ENCODE assay signal across 31 mouse cellular contexts in genomic region chr4:133412096-133412495, GRCm38 (mm10). TPM values are rescaled to one million over a fixed set of nuclear protein-coding genes. Genes with fewer than 3 reads are reported as not detected.
DNase-seq lines count a peak whose midpoint lies in the region; ATAC-seq and TF ChIP-seq lines count a peak whose summit lies in the region.
"Had no signal": no experiment of that assay in that cellular context is flagged by ENCODE, and none has a peak within 500 bp of the region (broad histone marks: within the 10 kb centered on the region; RNA-seq: fewer than 3 reads in every experiment).

No protein-coding gene starts in this region.

- H3K36me3 ChIP-seq in liver, embryonic 13.5 days = peaks cover 42% of the 10 kb centered on the region
- H3K36me3 ChIP-seq in liver, embryonic 11.5 days (ENCODE audit: control insufficient read depth, insufficient read depth, low read length) = no peaks in the 10 kb centered on the region; the same call in 1 of the 2 replicates
- H3K36me3 ChIP-seq in MEL (ENCODE audit: control insufficient read depth in 1 of 2, insufficient read depth in 2 of 2, low read length in 2 of 2) = peaks cover 0 to 20% of the 10 kb centered on the region in 2 experiments; a peak in 3 of 4 replicates
- no peaks in the 10 kb centered on the region; the same call in 1 of the 2 replicates for H3K36me3 ChIP-seq in splenic B cell, adult 2 months (ENCODE audit: control insufficient read depth, insufficient read depth, low read length, poor library complexity, severe bottlenecking)
- H3K36me3 ChIP-seq: midbrain, embryonic 15.5 days had no signal

- H3K27ac ChIP-seq in liver, embryonic 13.5 days = peak overlapping the region; percentile 81
- no peak overlapping the region for H3K27ac ChIP-seq in liver, embryonic 11.5 days (ENCODE audit: low read depth, low read length)
- peak overlapping the region; percentile 95 for H3K27ac ChIP-seq in MEL (ENCODE audit: control insufficient read depth, low read depth, low read length)
- H3K27ac ChIP-seq: embryonic facial prominence, embryonic 12.5 days; hindbrain, embryonic 13.5 days; kidney, postnatal 0 days; midbrain, embryonic 10.5 days; midbrain, embryonic 15.5 days; neural tube, embryonic 15.5 days had no signal

- no peak for TF ChIP-seq POLR2A in MEL (IDR thresholded peaks at IDR 0.05; ENCODE audit: control insufficient read depth in 1 of 2, insufficient read depth in 1 of 2, low read depth in 1 of 2, low read length in 2 of 2, poor library complexity in 1 of 2)

- H3K4me3 ChIP-seq in liver, embryonic 13.5 days (replicated peaks) = no peak overlapping the region
- no peak overlapping the region for H3K4me3 ChIP-seq in liver, embryonic 11.5 days (ENCODE audit: low read depth, low read length)
- no peak overlapping the region for H3K4me3 ChIP-seq in MEL (ENCODE audit: control insufficient read depth in 1 of 2, insufficient read depth in 1 of 2, low read depth in 2 of 2, low read length in 2 of 2)
- H3K4me3 ChIP-seq: embryonic facial prominence, embryonic 12.5 days; hindbrain, embryonic 13.5 days; midbrain, embryonic 10.5 days; midbrain, embryonic 15.5 days; neural tube, embryonic 15.5 days had no signal

- peaks cover 74% of the 10 kb centered on the region for H3K4me1 ChIP-seq in liver, embryonic 13.5 days (replicated peaks)
- peaks cover 39% of the 10 kb centered on the region for H3K4me1 ChIP-seq in liver, embryonic 11.5 days (replicated peaks; ENCODE audit: control insufficient read depth, insufficient read depth, low read length)
- peaks cover 6 to 28% of the 10 kb centered on the region in 2 experiments for H3K4me1 ChIP-seq in MEL (ENCODE audit: control insufficient read depth in 1 of 2, insufficient read depth in 2 of 2, low read length in 2 of 2)

- no peak overlapping the region for H3K4me2 ChIP-seq in liver, embryonic 13.5 days
- no peak overlapping the region for H3K4me2 ChIP-seq in liver, embryonic 11.5 days
- H3K4me2 ChIP-seq: embryonic facial prominence, embryonic 12.5 days; heart, embryonic 11.5 days; hindbrain, embryonic 13.5 days; midbrain, embryonic 15.5 days; neural tube, embryonic 15.5 days had no signal

- no peak for TF ChIP-seq CTCF in MEL (IDR thresholded peaks at IDR 0.05 in 2 of 3, conservative IDR thresholded peaks at IDR 0.05 in 1 of 3; ENCODE audit: control insufficient read depth in 1 of 3, insufficient read depth in 1 of 3, low read depth in 2 of 3, low read length in 3 of 3, poor library complexity in 1 of 3, severe bottlenecking in 1 of 3)

- DNase-seq in liver, embryonic 13.5 days = no peak
- no peak for DNase-seq in liver, embryonic 11.5 days (ENCODE audit: low spot score)
- peak; percentile 50 to 65 for DNase-seq in B cell, adult 2 months
- no peak for DNase-seq in MEL (ENCODE audit: low read depth, low spot score)
- DNase-seq in splenic B cell, adult 2 months (ENCODE audit: low read depth, low spot score) = peak; percentile 61
- no peak for DNase-seq in layer of hippocampus, postnatal 36 days
- no peak for DNase-seq in right cerebral cortex, postnatal 4 days
- DNase-seq: adrenal gland, postnatal 36 days; cerebellum, adult 8-10 months; cerebellum, postnatal 36 days; gastrocnemius, postnatal 25 days; heart, adult 18-20 months; heart, postnatal 4 days; kidney, adult 8-10 months; kidney, postnatal 4 days; liver; lung, adult 18-20 months; lung, postnatal 4 days; right cerebral cortex, postnatal 25 days; spleen, adult 18-20 months; thymus, postnatal 25 days had no signal

- no peak overlapping the region for H3K9ac ChIP-seq in liver, embryonic 13.5 days
- no peak overlapping the region for H3K9ac ChIP-seq in liver, embryonic 11.5 days (ENCODE audit: low read depth, low read length)
- peak overlapping the region; percentile 56 for H3K9ac ChIP-seq in MEL (ENCODE audit: control insufficient read depth, low read depth, low read length, poor library complexity, severe bottlenecking)
- H3K9ac ChIP-seq: embryonic facial prominence, embryonic 12.5 days; hindbrain, embryonic 13.5 days; midbrain, embryonic 15.5 days; neural tube, embryonic 15.5 days had no signal

- H3K9me3 ChIP-seq in liver, embryonic 13.5 days (replicated peaks) = no peaks in the 10 kb centered on the region
- no peaks in the 10 kb centered on the region for H3K9me3 ChIP-seq in liver, embryonic 11.5 days (ENCODE audit: control insufficient read depth, low read length)
- H3K9me3 ChIP-seq in MEL (replicated peaks; ENCODE audit: insufficient read depth, low read length) = no peaks in the 10 kb centered on the region
- H3K9me3 ChIP-seq: embryonic facial prominence, embryonic 12.5 days; hindbrain, embryonic 13.5 days; midbrain, embryonic 10.5 days; midbrain, embryonic 15.5 days; neural tube, embryonic 15.5 days had no signal

- no peak for TF ChIP-seq RAD21 in MEL (IDR thresholded peaks at IDR 0.05; ENCODE audit: low read depth, low read length)

- H3K79me2 ChIP-seq in MEL (ENCODE audit: control insufficient read depth, insufficient read depth, low read length, poor library complexity) = no peaks in the 10 kb centered on the region

- no peaks in the 10 kb centered on the region for H3K27me3 ChIP-seq in liver, embryonic 13.5 days
- no peaks in the 10 kb centered on the region for H3K27me3 ChIP-seq in liver, embryonic 11.5 days (replicated peaks; ENCODE audit: control insufficient read depth, insufficient read depth, low read length)
- no peaks in the 10 kb centered on the region for H3K27me3 ChIP-seq in MEL (ENCODE audit: control insufficient read depth in 1 of 2, insufficient read depth in 2 of 2, low read length in 2 of 2)
- H3K27me3 ChIP-seq in splenic B cell, adult 2 months (ENCODE audit: control insufficient read depth, insufficient read depth, low read length, poor library complexity, severe bottlenecking) = no peaks in the 10 kb centered on the region
- H3K27me3 ChIP-seq: embryonic facial prominence, embryonic 12.5 days; hindbrain, embryonic 13.5 days; midbrain, embryonic 15.5 days; neural tube, embryonic 15.5 days had no signal

- no peak for TF ChIP-seq EP300 in MEL (IDR thresholded peaks at IDR 0.05; ENCODE audit: low read depth in 1 of 2, low read length in 2 of 2)

- 82% methylated on average over 14 of the region's 14 CpGs for WGBS in liver, embryonic 13.5 days (ENCODE audit: insufficient replicate concordance)
- 84% methylated on average over 14 of the region's 14 CpGs for WGBS in liver, embryonic 11.5 days

- ATAC-seq in liver, embryonic 13.5 days (ENCODE audit: low read depth) = no peak
- ATAC-seq in liver, embryonic 11.5 days (replicated peaks; ENCODE audit: low FRiP score) = no peak
- ATAC-seq: forebrain, embryonic 14.5 days; intestine, embryonic 16.5 days; lung, postnatal 0 days; midbrain, embryonic 15.5 days had no signal

TF ChIP-seq in MEL, 35 proteins besides CTCF, POLR2A, EP300 and RAD21:
- TF ChIP-seq ZKSCAN1 (IDR thresholded peaks at IDR 0.05; ENCODE audit: low read depth, low read length) (no peak), TAL1 (IDR thresholded peaks at IDR 0.05; ENCODE audit: low read length) (no peak), USF2 (IDR thresholded peaks at IDR 0.05; ENCODE audit: borderline replicate concordance in 1 of 2, insufficient read depth in 1 of 2, low read depth in 1 of 2, low read length in 2 of 2) (no peak), KAT2A (conservative IDR thresholded peaks at IDR 0.05; ENCODE audit: low read depth, low read length) (no peak), MXI1 (IDR thresholded peaks at IDR 0.05; ENCODE audit: low read depth, low read length) (no peak), NELFE (IDR thresholded peaks at IDR 0.05; ENCODE audit: low read depth, low read length) (no peak), ZC3H11A (IDR thresholded peaks at IDR 0.05; ENCODE audit: low read depth, low read length) (no peak), SIN3A (IDR thresholded peaks at IDR 0.05; ENCODE audit: low read length) (no peak), ZMIZ1 (IDR thresholded peaks at IDR 0.05; ENCODE audit: low read depth, low read length) (no peak), MEF2A (IDR thresholded peaks at IDR 0.05; ENCODE audit: extremely low read depth, insufficient replicate concordance, low read depth, low read length, poor library complexity, severe bottlenecking) (no peak), UBTF (IDR thresholded peaks at IDR 0.05; ENCODE audit: borderline replicate concordance, insufficient read depth, low read depth, low read length) (no peak), ETS1 (IDR thresholded peaks at IDR 0.05; ENCODE audit: low read depth, low read length) (no peak)

RNA-seq across cellular contexts. Expression of gene Slc9a1, which starts 42.6 kb away (rescaled TPM):
- polyA plus RNA-seq in liver, embryonic 13.5 days (2015; fragmentation: Nextera tagmentation; extraction: Ambion mirVana) = 2.7 and 3.1 TPM in 2 replicates
- 6.9 and 7.7 TPM in 2 replicates for polyA plus RNA-seq in liver, embryonic 11.5 days (2014; fragmentation: Nextera tagmentation; extraction: Ambion mirVana)
- total RNA-seq in MEL (2012; rRNA removed) = 2.8 and 3.1 TPM in 2 replicates
- polyA plus RNA-seq in MEL (2012; ENCODE audit: insufficient read depth in 1 of 2, insufficient read length in 2 of 2, low read depth in 1 of 2, low replicate concordance in 2 of 2, missing spikeins in 1 of 2) = 10 to 100 TPM in 1 of 2 experiments, not detected in 1; 14.0 TPM
- 10 to 100 TPM; 60.1 to 63.9 TPM for total RNA-seq in layer of hippocampus, postnatal 36 days (2021)

RNA-seq across cellular contexts. Expression of gene Wdtc1, which starts 58.8 kb away (rescaled TPM):
- 5.5 and 7.1 TPM in 2 replicates for polyA plus RNA-seq in liver, embryonic 13.5 days (2015; fragmentation: Nextera tagmentation; extraction: Ambion mirVana)
- polyA plus RNA-seq in liver, embryonic 11.5 days (2014; fragmentation: Nextera tagmentation; extraction: Ambion mirVana) = 14.0 and 14.5 TPM in 2 replicates
- total RNA-seq in MEL (2012; rRNA removed) = 12.5 and 13.2 TPM in 2 replicates
- polyA plus RNA-seq in MEL (2012; ENCODE audit: insufficient read depth in 1 of 2, insufficient read length in 2 of 2, low read depth in 1 of 2, low replicate concordance in 2 of 2, missing spikeins in 1 of 2) = 10 to 100 TPM in 1 of 2 experiments, not detected in 1; 35.3 TPM
- total RNA-seq in layer of hippocampus, postnatal 36 days (2021) = 10 to 100 TPM; 78.5 to 78.9 TPM

Comparison
In these comparisons a context has a peak if more than half of its experiments do, and no peak if none do; other contexts are left out.
1. DNase-seq: peak in B cell, adult 2 months (2 of 2) and splenic B cell, adult 2 months (single experiment); none in liver, embryonic 13.5 days (single experiment), liver, embryonic 11.5 days (single experiment), MEL (single experiment), layer of hippocampus, postnatal 36 days (0 of 2) and right cerebral cortex, postnatal 4 days (single experiment).